Mouse (Mus musculus) heart, embryonic 15.5 days (tissue): ENCODE results near the gene Cyp4a29. TPM values are rescaled to one million over a fixed set of nuclear protein-coding genes. Genes with fewer than 3 reads are reported as not detected.

Experiments used
- polyA plus RNA-seq: library from polyadenylated mRNA; unstranded; fragments of >200 nt; fragmentation: Nextera tagmentation; extraction: Ambion mirVana; gene quantifications from 2 replicates; pipeline ENCODE4 v1.2.1, GENCODE M21; 2015

The Cyp4a29 gene
- polyA plus RNA-seq, 1 experiment from 2014 or later, result not detected

Other genes starting within 250 kb of the Cyp4a29 start
- gene Stil, start 241.9 kb upstream of the Cyp4a29 start, polyA plus RNA-seq, result 6.5 and 8.4 TPM in 2 replicates
- 1.1 and 1.5 TPM in 2 replicates for gene Tal1, start 185.7 kb upstream of the Cyp4a29 start, polyA plus RNA-seq
- gene Pdzk1ip1, start 153.4 kb upstream of the Cyp4a29 start, polyA plus RNA-seq, result 3.3 and 4.7 TPM in 2 replicates
- 0.16 TPM in 1 of 2 replicates, not detected in the other for gene Cyp4x1, start 107.8 kb upstream of the Cyp4a29 start, polyA plus RNA-seq
- gene Cyp4a12a, start 57.0 kb downstream of the Cyp4a29 start, polyA plus RNA-seq, result not detected in 2 replicates
- gene Cyp4a12b, start 169.5 kb downstream of the Cyp4a29 start, polyA plus RNA-seq, result not detected in 2 replicates
- gene Cyp4a30b, start 210.5 kb downstream of the Cyp4a29 start, polyA plus RNA-seq, result not detected in 2 replicates